Mouse (Mus musculus): ENCODE measurements at regions not wholly inside any gene's neighbourhood (a gene's known extent, or its start where the extent isn't known, plus 50 kb on each side); places are given as distances from the start of the nearest gene placed in this dataset.

DNA sequence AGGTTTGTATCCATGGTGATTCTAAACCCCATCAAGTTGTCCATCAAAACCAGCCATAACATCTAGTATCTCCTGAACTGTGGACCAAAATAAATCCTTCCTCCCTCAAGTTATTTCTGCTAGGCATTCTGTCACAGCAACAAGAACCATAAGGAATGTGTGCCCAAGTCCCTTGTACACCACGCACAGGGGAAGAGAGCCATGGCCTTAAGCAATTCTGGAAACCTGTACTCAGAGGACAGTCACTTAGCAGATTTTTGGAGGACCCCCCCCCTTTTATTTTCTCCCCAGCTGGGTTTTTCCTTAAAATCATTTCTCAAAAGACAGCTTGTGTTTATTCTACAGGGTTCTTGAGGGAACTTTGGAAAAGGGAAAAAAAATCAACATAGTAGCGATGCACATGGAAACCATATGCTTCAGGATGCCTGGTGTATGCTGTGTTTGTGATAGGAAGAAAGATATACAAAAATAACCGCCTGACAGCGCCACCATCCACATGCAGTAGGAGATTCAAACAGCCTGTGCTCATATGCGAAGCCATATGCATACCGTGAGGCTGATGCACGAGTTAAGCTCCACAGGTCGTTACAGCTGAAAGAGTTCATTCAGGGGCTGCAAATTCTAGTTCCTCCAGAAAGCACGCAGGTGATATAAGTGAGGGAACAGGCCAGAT lies 214.5 kb upstream of the Il12b start:
- H3K9ac ChIP-seq (replicated peaks; ENCODE audit: low read depth) = no peak overlapping the region
- H3K4me2 ChIP-seq (replicated peaks; ENCODE audit: low read depth, low read length) = no peak overlapping the region
- H3K4me3 ChIP-seq (ENCODE audit: low read depth, low read length) = no peak overlapping the region
- no peaks in the 10 kb centered on the region for H3K27me3 ChIP-seq (replicated peaks; ENCODE audit: insufficient read depth, low read length)
- 58% methylated on average over 9 of the region's 9 CpGs for WGBS
- ATAC-seq = peak; percentile 41; the same call in 1 of the 2 replicates
- H3K36me3 ChIP-seq (ENCODE audit: insufficient read depth, low read length) = no peaks in the 10 kb centered on the region
- H3K4me1 ChIP-seq (ENCODE audit: insufficient read depth, low read depth, low read length) = no peaks in the 10 kb centered on the region
- TF ChIP-seq CTCF (IDR thresholded peaks at IDR 0.05) (no peak), EP300 (IDR thresholded peaks at IDR 0.05) (no peak)
- peak; percentile 59 for DNase-seq (ENCODE audit: low spot score)
- H3K27ac ChIP-seq (ENCODE audit: low read length) = no peak overlapping the region
- H3K9me3 ChIP-seq (ENCODE audit: low read length) = no peaks in the 10 kb centered on the region

GRCm38 (mm10) chr11:44188202-44188601 lies 211.7 kb upstream of the Il12b start:
- no peaks in the 10 kb centered on the region for H3K9me3 ChIP-seq (ENCODE audit: low read length)
- H3K9ac ChIP-seq (replicated peaks; ENCODE audit: low read depth) = no peak overlapping the region
- ATAC-seq = no peak
- WGBS = 57% methylated on average over 2 of the region's 2 CpGs
- no peaks in the 10 kb centered on the region for H3K36me3 ChIP-seq (ENCODE audit: insufficient read depth, low read length)
- H3K27me3 ChIP-seq (replicated peaks; ENCODE audit: insufficient read depth, low read length) = no peaks in the 10 kb centered on the region
- no peak overlapping the region for H3K27ac ChIP-seq (ENCODE audit: low read length)
- H3K4me1 ChIP-seq (ENCODE audit: insufficient read depth, low read depth, low read length) = no peaks in the 10 kb centered on the region
- DNase-seq (ENCODE audit: low spot score) = no peak
- no peak overlapping the region for H3K4me2 ChIP-seq (replicated peaks; ENCODE audit: low read depth, low read length)
- TF ChIP-seq EP300 (IDR thresholded peaks at IDR 0.05) = no peak
- no peak for TF ChIP-seq CTCF (IDR thresholded peaks at IDR 0.05)
- no peak overlapping the region for H3K4me3 ChIP-seq (ENCODE audit: low read depth, low read length)

DNA sequence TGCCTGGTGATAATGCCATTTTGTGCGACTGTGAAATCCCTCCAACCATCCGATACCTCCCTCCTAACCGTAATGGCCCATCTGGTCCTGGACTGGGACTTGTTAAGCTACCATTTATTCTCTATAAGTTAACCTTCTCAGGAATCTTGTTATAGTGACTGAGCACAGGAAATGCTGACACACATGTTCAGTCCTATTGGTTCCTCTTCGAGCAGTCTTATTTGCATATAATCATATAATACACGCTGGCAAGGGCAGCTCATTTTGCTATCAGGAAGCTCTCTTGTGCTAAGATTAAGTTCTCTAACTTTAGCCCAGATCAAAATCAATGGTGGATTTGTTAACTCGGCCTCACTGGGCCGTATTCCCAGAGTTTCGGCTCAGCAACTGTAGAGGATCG lies 206.1 kb upstream of the Il12b start:
- ATAC-seq (no peak), DNase-seq (ENCODE audit: low spot score) (no peak)
- WGBS = 83% methylated on average over 9 of the region's 9 CpGs
- Histone ChIP-seq H3K27ac (ENCODE audit: low read length) (no peak overlapping the region), H3K36me3 (ENCODE audit: insufficient read depth, low read length) (no peaks in the 10 kb centered on the region), H3K4me1 (ENCODE audit: insufficient read depth, low read depth, low read length) (no peaks in the 10 kb centered on the region), H3K4me3 (ENCODE audit: low read depth, low read length) (no peak overlapping the region), H3K9ac (replicated peaks; ENCODE audit: low read depth) (no peak overlapping the region), H3K4me2 (replicated peaks; ENCODE audit: low read depth, low read length) (no peak overlapping the region), H3K9me3 (ENCODE audit: low read length) (no peaks in the 10 kb centered on the region), H3K27me3 (replicated peaks; ENCODE audit: insufficient read depth, low read length) (no peaks in the 10 kb centered on the region)
- no peak for TF ChIP-seq CTCF (IDR thresholded peaks at IDR 0.05)
- no peak for TF ChIP-seq EP300 (IDR thresholded peaks at IDR 0.05)

DNA sequence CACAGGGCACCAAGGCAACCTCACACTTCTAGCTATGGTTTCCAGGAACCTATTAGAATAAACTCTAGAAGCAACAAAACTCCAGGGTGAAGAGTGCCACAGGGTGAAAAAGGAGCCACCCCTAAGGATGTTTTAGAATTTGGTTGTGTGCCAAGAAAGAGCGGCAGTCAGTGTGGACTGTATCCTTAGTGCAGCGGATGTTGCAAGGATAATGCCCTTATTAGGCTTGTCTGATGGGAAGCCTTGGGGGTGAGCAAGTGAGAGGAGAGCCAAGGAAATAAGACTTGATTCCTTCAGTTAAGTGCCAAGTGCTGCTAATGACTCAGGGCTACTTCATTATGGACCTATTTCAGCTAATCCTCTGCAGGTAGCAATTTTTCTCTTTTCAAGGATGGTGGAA lies 197.1 kb upstream of the Il12b start:
- no peaks in the 10 kb centered on the region for H3K36me3 ChIP-seq (ENCODE audit: insufficient read depth, low read length)
- no peak overlapping the region for H3K4me3 ChIP-seq (ENCODE audit: low read depth, low read length)
- H3K27ac ChIP-seq (ENCODE audit: low read length) = no peak overlapping the region
- no peaks in the 10 kb centered on the region for H3K9me3 ChIP-seq (ENCODE audit: low read length)
- H3K27me3 ChIP-seq (replicated peaks; ENCODE audit: insufficient read depth, low read length) = no peaks in the 10 kb centered on the region
- ATAC-seq = 0 out of 2 replicates have a peak, but pooled peaks have one; percentile 16
- whole genome bisulfite sequencing = 52% methylated on average over 2 of the region's 2 CpGs
- DNase-seq (ENCODE audit: low spot score) = no peak
- no peaks in the 10 kb centered on the region for H3K4me1 ChIP-seq (ENCODE audit: insufficient read depth, low read depth, low read length)
- no peak overlapping the region for H3K9ac ChIP-seq (replicated peaks; ENCODE audit: low read depth)
- no peak for TF ChIP-seq CTCF (IDR thresholded peaks at IDR 0.05)
- TF ChIP-seq EP300 (IDR thresholded peaks at IDR 0.05) = no peak
- H3K4me2 ChIP-seq (replicated peaks; ENCODE audit: low read depth, low read length) = no peak overlapping the region

GRCm38 (mm10) chr11:44204384-44204783 lies 195.5 kb upstream of the Il12b start:
- no peak overlapping the region for H3K4me3 ChIP-seq (ENCODE audit: low read depth, low read length)
- TF ChIP-seq CTCF (IDR thresholded peaks at IDR 0.05) (no peak), EP300 (IDR thresholded peaks at IDR 0.05) (no peak)
- H3K4me2 ChIP-seq (replicated peaks; ENCODE audit: low read depth, low read length) = no peak overlapping the region
- no peaks in the 10 kb centered on the region for H3K9me3 ChIP-seq (ENCODE audit: low read length)
- H3K27ac ChIP-seq (ENCODE audit: low read length) = no peak overlapping the region
- H3K4me1 ChIP-seq (ENCODE audit: insufficient read depth, low read depth, low read length) = no peaks in the 10 kb centered on the region
- H3K36me3 ChIP-seq (ENCODE audit: insufficient read depth, low read length) = no peaks in the 10 kb centered on the region
- DNase-seq (ENCODE audit: low spot score) (no peak), ATAC-seq (no peak)
- no peak overlapping the region for H3K9ac ChIP-seq (replicated peaks; ENCODE audit: low read depth)
- WGBS = 59% methylated on average over 3 of the region's 3 CpGs
- no peaks in the 10 kb centered on the region for H3K27me3 ChIP-seq (replicated peaks; ENCODE audit: insufficient read depth, low read length)

DNA sequence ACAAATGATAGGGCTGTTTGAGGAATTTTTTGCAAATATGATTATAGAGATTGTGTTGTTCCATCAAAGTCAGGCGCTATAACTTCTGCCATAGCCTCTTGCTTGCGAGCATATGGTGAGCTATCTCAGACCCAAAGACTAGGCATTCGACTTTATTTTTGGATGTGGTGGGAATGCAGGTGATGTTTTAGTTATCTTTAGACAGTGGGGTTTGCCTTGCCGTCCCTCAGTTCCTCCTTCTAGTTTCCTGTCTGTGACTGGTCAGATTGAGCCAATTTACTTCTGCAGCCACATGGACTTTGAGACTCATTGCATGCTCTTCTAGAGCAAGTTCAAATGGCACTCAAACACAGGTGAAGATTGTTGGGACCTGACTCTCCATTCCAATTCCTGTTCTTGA lies 193.0 kb upstream of the Il12b start:
- H3K27me3 ChIP-seq (replicated peaks; ENCODE audit: insufficient read depth, low read length) = no peaks in the 10 kb centered on the region

More for the DNA sequence above, 193.0 kb upstream of the Il12b start:
- ATAC-seq (no peak), DNase-seq (ENCODE audit: low spot score) (no peak)
- H3K4me1 ChIP-seq (ENCODE audit: insufficient read depth, low read depth, low read length) = no peaks in the 10 kb centered on the region
- no peaks in the 10 kb centered on the region for H3K36me3 ChIP-seq (ENCODE audit: insufficient read depth, low read length)
- H3K9me3 ChIP-seq (ENCODE audit: low read length) = no peaks in the 10 kb centered on the region
- H3K27ac ChIP-seq (ENCODE audit: low read length) = no peak overlapping the region
- no peak overlapping the region for H3K4me3 ChIP-seq (ENCODE audit: low read depth, low read length)
- WGBS = 72% methylated on average over 4 of the region's 4 CpGs
- TF ChIP-seq EP300 (IDR thresholded peaks at IDR 0.05) (no peak), CTCF (IDR thresholded peaks at IDR 0.05) (no peak)
- H3K9ac ChIP-seq (replicated peaks; ENCODE audit: low read depth) = no peak overlapping the region
- H3K4me2 ChIP-seq (replicated peaks; ENCODE audit: low read depth, low read length) = no peak overlapping the region

Measured in lung, postnatal 0 days (tissue).